Mouse (Mus musculus) olfactory bulb, adult 2 months (tissue): Measurements from ENCODE around the gene Cap1. TPM values are rescaled to one million over a fixed set of nuclear protein-coding genes. Genes with fewer than 3 reads are reported as not detected.

Experiments
- H3K27ac ChIP-seq: fragments of 200-500 bp; 2 replicates; pipeline ENCODE4 v1.5.1; 2012; ENCODE audit warnings: low read depth, low read length; ENCODE audit not compliant: insufficient read depth
- H3K4me1 ChIP-seq: fragments of 200-500 bp; 2 replicates; pipeline ENCODE4 v1.6.1; 2012; ENCODE audit warnings: low read length; ENCODE audit not compliant: control insufficient read depth, insufficient read depth
- H3K4me3 ChIP-seq: fragments of 200-500 bp; 2 replicates; pipeline ENCODE4 v1.5.1; 2012; ENCODE audit warnings: mild to moderate bottlenecking, low read depth, low read length, moderate library complexity; ENCODE audit not compliant: insufficient read depth
- CTCF ChIP-seq: fragments of 200-500 bp; IDR thresholded peaks from 2 replicates; pipeline ENCODE4 v1.5.1; 2012; ENCODE audit warnings: low read depth, mild to moderate bottlenecking, low read length, moderate library complexity; ENCODE audit not compliant: insufficient read depth
- POLR2A ChIP-seq: fragments of 200-500 bp; IDR thresholded peaks from 2 replicates; pipeline ENCODE4 v1.6.1; 2012; ENCODE audit warnings: mild to moderate bottlenecking, low read depth, low read length, moderate library complexity; ENCODE audit not compliant: insufficient read depth
- WGBS: fragments of 180-500 bp; shearing (Covaris S2); methylation state at CpG from one replicate; pipeline ENCODE4 v1.1.7; 2018; 5-methylcytosine and 5-hydroxymethylcytosine counted together
- polyA plus RNA-seq: library from polyadenylated mRNA; stranded (reverse); fragments of >200 nt; gene quantifications from 2 replicates; pipeline ENCODE4 v1.2.4, GENCODE M21; 2012; ENCODE audit warnings: low replicate concordance; ENCODE audit not compliant: missing spikeins, insufficient read depth, insufficient read length

Cap1 gene
- polyA plus RNA-seq, 1 experiment = 117 TPM

DNA sequence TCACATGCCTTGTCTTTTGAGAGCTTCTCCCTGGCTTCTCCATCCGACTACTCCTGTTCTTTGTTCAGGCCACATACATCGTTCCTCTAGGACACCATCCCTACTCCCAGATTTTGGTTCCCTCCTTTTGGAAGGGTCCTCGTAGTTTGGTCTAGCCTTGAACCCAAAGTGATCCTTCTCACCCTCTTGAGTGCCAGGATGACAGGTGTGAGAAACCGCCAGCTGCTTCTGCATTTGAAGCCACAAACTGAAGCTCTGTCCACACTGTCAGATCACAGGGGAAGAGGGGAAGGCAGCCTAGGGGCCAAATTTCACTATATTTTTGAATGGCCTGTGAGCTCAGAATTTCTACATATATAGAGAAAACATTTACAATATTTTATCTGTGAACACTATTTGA is 31.1 kb downstream of the Cap1 start:
- H3K4me3 ChIP-seq = no peak overlapping the region
- TF ChIP-seq POLR2A (no peak), CTCF (no peak)
- H3K4me1 ChIP-seq = peaks cover 3% of the 10 kb centered on the region
- WGBS = 96% methylated on average over 4 of the region's 4 CpGs
- H3K27ac ChIP-seq = no peak overlapping the region

DNA sequence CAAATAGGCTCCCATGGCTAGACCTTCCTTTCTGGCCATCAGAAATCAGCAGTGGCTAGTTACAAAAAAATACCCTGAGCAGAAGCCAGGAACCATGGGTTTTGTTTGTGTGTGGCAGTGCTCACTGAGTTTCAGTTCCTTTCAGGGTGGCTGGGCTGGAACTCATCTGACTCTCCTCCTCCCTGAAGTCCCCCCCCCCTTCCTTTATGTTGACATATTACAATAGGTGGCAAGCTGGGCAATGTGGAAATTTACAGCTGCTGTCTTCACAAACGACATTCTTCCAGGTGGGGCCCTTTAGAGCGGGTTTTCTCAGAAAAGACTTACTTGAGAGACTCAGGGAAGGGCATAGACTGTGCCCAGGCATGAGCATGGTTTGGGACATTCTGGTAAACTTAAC is 32.2 kb downstream of the Cap1 start:
- no peak for TF ChIP-seq POLR2A
- no peak for TF ChIP-seq CTCF
- no peak overlapping the region for H3K4me3 ChIP-seq
- 47% methylated on average over 2 of the region's 2 CpGs for WGBS
- H3K4me1 ChIP-seq = no peaks in the 10 kb centered on the region
- H3K27ac ChIP-seq = no peak overlapping the region

DNA sequence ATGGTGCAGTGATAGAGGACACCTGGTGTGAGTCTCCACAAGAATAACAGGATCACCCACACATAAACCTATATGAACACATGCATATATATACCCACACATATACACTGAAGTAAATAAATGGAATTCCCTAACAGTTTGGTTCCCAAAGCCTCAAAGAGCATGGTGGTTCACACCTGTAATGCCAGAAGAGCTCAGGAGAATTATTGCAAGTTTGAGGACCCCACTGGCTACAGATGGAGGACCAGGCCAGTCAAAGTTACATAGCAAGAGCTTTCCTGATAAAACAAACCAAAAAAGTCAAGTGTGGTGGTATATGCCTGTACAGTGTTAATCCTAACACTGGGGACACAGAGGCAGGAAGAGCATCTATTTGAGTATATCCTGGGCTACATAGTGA is 34.3 kb downstream of the Cap1 start:
- Histone ChIP-seq H3K4me3 (no peak overlapping the region), H3K4me1 (no peaks in the 10 kb centered on the region), H3K27ac (no peak overlapping the region)
- no peak for TF ChIP-seq POLR2A
- no peak for TF ChIP-seq CTCF

GRCm38 (mm10) chr4:122848150-122848621 is 37.7 kb downstream of the Cap1 start:
- 54% methylated on average over 13 of the region's 13 CpGs for WGBS
- H3K4me1 ChIP-seq = no peaks in the 10 kb centered on the region
- TF ChIP-seq POLR2A = no peak
- no peak for TF ChIP-seq CTCF
- H3K27ac ChIP-seq = no peak overlapping the region
- no peak overlapping the region for H3K4me3 ChIP-seq

DNA sequence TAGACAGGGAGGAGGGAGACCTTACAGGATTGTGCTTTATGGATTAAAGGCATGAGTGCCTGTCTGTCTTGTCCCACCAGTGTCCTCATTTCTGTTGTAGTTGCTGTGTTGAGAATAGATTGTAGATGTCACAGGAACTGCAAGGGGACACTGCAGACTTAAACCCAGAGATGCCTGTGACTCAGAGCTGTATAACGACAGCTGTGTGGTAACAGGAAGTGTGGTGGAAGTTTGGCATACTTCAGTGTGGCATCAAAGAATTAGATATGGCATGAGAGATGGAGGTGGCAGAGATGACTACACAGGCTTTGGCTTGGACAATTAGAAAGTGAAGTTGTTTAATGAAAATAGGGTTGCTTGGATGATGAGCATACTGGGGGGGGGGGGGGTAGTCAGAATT is 47.4 kb downstream of the Cap1 start:
- Histone ChIP-seq H3K27ac (no peak overlapping the region), H3K4me3 (no peak overlapping the region), H3K4me1 (peaks cover 10% of the 10 kb centered on the region)
- WGBS = 43% methylated on average over 1 of the region's 1 CpGs
- TF ChIP-seq CTCF (no peak), POLR2A (no peak)

- peaks cover 10% of the 10 kb centered on the region for H3K4me1 ChIP-seq
- WGBS = 67% methylated on average over 2 of the region's 2 CpGs
- no peak overlapping the region for H3K4me3 ChIP-seq
- TF ChIP-seq POLR2A = no peak
- TF ChIP-seq CTCF = no peak
- H3K27ac ChIP-seq = no peak overlapping the region
These were observed 47.9 kb downstream of the Cap1 start for GRCm38 (mm10) chr4:122837994-122838393.

GRCm38 (mm10) chr4:122837180-122837730 is 48.6 kb downstream of the Cap1 start:
- TF ChIP-seq POLR2A (no peak), CTCF (no peak)
- Histone ChIP-seq H3K4me3 (no peak overlapping the region; the same call in 1 of the 2 replicates), H3K4me1 (peaks cover 10% of the 10 kb centered on the region), H3K27ac (no peak overlapping the region)
- WGBS = 41% methylated on average over 6 of the region's 6 CpGs

- Histone ChIP-seq H3K4me1 (peaks cover 10% of the 10 kb centered on the region), H3K27ac (no peak overlapping the region; the same call in 1 of the 2 replicates), H3K4me3 (peak overlapping the region; percentile 57)
- TF ChIP-seq CTCF (no peak), POLR2A (no peak)
- WGBS = 0% methylated on average over 7 of the region's 7 CpGs
These were observed 49.5 kb downstream of the Cap1 start for GRCm38 (mm10) chr4:122836403-122836775.

- Histone ChIP-seq H3K4me3 (peak within 1 kb of the TSS; percentile 57), H3K27ac (peak within 1 kb of the TSS; percentile 74), H3K4me1 (peaks cover 10% of the 10 kb centered on the region)
- 1% methylated on average over 31 of the region's 31 CpGs for WGBS
- TF ChIP-seq POLR2A = no peak
- TF ChIP-seq CTCF = no peak
These were observed 50.1 kb downstream of the Cap1 start, which contains the start of gene Ppt1 for GRCm38 (mm10) chr4:122835530-122836402. TSS of gene Ppt1 (plus strand) at chr4:122836242.
